Mouse (Mus musculus) right cerebral cortex, adult 18-20 months (tissue): ENCODE measurements around the gene Kcnip2.
"Not testable (repeated sequence)": the region's sequence is repeated elsewhere in the genome, so short reads cannot be mapped to it uniquely, and the experiment has no call there.

Experiments
- DNase-seq: peaks from one replicate; pipeline ENCODE4 v3.0.0; 2022; ENCODE audit warnings: mixed read lengths

Kcnip2 gene

DNA sequence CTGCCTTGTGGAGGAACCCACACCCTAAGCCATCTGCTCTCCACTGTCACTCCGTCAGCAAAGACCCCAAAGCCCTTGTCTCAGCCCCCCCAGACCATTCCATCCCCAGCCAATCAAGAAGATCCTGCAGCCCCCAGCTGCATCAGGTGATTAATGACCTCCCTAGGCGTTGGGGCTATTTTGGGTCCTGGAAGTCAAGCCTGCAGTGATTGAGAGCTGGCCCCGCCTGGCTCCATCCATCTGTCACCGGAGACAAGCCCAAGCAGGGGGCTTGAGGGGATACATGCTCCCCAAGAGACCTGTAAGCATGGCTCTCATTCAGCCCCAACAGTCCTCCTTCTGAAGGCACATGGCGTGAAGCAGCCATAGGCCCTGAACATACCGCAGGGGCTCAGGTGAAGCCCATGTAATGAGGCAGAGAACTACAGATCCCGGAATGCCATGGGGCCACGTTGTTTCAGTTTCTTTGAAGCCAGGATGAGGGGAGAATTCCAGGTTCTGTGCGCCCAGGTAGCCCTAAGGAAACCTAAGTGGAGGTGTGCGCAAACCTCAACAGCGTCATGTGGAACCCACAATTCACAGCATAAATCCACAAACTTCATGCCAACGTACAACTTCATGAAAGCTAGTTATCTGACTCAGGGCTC lies 4.7 kb downstream of the Kcnip2 start:
- DNase-seq = no peak

DNA sequence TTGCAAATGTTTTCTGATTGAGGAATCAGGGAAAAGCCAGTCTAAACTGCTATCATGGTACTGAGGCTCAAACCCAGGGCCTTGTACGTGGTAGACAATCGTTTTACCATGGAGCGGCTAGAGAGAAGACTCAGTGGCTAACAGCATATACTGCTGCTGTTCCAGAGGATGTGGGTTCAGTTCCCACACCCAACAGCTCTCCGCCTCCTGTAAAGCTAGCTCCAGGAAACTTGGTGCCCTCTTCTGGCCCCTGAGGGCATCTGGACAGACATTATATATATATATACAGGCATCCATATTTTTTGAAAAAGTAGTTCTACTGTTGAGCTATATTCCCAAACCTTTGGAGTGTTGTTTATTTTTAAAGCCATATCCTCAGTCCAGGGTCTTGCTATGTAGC lies 8.1 kb downstream of the Kcnip2 start:
- no peak for DNase-seq

DNA sequence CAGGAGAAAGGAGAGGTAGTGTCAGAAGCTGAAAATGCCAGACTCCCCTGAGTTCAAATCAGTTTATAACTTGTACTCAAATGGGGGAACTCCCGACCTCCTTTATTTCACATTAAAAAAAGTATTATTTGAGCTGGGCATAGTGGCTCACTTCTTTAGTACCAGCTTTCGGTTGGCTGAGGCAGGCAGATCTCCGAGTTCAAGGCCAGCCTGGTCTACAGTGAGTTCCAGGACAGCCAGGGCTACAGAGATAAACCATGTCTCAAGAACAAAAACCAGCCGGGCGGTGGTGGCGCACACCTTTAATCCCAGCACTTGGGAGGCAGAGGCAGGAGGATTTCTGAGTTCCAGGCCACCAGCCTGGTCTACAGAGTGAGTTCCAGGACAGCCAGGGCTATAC lies 10.0 kb downstream of the Kcnip2 start:
- not testable (repeated sequence) for DNase-seq

DNA sequence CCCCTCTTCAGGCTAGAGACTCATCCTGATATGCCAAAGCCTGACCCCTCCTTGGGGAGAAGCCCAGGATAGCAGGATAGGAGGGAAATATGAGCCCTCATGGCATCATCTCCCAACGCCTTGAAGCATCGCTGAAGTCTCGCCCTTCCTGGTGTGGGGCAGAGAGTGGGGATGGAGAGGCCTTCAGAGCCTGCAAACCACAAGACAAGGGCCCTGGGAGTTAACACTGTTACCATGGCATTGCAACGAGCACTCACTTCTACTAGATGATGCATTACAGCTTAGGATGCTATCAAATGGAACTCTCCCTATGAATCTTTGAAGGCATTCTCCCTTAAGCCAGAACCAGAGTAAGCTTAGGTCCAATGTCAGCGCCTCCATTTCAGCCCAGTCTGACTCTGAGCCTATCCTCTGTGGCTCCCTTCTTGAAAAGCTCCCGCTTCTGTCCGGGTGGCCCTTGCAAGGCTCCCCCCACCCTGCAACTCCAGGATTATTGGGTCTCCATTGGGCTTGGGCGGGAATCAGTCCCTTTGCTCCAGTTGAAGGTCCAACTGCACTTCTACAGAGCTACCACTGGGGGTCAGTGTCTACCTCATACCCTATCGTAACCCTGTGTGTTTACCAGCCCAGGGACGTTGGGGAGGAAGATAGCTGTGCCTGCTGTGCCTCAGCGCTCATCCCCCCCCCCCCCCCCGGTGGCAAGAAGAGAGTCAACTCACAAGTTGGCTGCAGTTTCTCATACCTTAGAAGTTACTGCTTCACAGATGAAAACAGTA lies 11.1 kb downstream of the Kcnip2 start:
- DNase-seq = no peak

DNA sequence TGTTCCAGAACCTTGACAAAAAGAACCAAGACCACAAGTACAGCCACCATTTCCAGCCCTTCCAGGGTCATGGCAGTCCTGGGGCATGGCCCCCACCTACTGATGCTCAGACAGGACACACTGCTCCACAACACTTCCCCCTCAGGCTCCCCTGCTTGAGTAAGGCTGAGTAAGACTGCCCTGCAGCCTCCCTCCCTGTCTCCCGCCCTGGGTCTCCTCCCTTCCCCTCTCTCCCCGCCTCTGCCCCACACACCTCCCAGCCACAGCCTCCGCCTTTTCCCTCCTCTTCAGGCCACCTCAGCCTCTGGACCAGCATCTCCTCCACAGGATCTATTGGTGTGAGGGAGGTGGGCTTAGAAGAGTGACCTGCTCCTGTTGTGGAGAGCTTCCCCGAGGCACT lies 12.5 kb downstream of the Kcnip2 start:
- DNase-seq = no peak

DNA sequence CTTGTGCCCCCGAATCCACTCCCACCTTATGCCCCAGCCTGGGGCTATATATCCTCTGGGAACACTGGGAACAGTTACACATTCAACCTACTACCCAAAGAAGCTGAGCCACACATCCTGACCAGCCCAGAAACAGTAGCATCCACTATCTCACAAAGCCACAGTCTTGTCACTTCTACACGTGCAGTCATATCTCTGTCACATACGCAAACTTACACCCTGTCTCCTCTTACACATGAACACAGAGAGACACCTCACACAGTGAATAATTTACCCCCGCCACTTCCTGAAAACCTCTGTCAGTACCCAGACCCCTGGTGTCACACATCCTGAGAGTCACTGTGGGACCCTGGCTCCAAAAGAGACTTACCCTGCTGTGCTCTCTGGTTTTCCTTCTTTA lies 13.2 kb downstream of the Kcnip2 start:
- no peak for DNase-seq

DNA sequence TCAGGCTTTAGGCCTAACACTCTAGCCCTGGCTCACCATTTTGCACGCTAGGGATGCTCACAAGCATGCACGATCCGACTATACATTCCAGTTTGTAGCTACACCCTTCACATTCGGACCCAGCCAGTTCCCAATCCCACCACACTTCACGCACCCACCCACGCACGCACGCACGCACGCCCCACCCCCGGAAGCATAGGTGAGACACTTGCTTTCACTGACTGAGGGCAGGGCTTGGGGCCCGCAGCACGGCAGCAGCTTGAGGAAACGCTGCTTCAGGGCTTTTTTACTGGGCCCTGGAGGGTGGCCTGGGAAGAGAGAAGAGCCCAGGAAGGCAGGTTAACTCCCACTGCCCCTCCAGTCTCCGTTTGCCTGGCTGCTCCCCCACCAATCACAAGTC lies 19.0 kb downstream of the Kcnip2 start:
- no peak for DNase-seq

DNA sequence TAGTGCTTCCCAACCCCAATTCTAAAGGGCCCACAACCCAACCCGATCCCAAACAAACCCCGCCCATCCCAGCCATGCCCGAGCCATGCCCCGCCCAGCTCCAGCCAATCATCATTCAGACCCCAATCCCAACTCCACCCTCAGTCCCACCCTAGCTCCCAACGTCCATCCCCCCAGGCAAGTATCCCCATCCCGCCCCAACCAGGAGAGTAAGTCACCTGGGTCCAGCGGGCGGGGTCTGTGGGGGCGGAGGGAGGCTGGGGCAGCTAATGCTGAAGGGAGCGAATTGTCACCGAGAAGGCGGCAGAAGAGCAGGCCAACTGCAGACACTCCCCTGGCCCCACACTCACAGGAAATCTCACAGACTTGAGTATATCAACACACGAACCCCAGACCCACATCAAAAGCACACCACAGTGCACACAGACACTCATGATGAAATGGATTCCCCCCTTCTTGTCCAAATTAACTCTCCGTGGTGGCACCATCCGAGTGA lies 19.8 kb downstream of the Kcnip2 start:
- DNase-seq = no peak

DNA sequence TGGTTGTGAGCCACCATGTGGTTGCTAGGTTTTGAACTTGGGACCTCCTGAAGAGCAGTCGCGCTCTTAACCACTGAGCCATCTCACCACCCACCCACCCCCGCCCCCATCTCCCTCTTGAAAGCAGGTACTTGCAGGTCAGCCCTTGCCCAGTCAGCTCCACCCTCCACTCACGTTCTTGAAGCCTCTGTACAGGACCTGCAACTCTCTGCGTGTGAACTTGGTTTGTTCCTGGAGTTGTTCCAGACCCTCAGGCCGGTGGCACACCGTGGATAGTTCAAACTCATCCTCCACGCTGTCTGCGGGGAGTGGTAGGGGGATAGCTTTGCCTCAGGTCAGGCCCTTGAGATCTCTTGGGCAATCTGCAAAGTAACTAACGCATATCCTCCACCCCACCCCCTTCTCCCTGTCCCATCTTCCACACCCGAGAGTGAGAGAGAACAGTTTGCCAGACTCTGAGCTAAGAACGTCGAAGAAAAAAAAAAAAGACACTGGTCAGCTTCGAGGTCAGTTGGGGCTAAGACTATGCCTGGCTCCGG lies 20.4 kb downstream of the Kcnip2 start:
- DNase-seq = no peak

DNA sequence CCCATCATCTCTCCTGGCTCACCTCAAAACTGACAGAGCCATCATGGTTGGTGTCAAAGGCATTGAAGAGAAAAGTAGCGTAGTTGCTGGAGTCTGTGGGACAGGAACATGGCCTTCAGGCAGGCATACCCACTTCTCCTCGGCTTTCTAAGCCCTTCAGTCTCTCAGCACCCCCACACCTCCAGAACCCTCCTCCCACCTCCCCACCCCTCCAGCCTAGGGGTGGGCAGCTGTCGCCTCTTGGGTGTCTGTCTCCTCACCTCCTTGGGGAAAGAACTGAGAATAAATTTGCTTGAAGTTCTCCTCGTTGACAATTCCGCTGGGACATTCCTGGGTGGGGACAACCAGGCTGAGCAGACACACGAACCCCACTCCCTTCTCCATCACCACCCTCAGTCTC lies 21.1 kb downstream of the Kcnip2 start:
- no peak for DNase-seq

DNA sequence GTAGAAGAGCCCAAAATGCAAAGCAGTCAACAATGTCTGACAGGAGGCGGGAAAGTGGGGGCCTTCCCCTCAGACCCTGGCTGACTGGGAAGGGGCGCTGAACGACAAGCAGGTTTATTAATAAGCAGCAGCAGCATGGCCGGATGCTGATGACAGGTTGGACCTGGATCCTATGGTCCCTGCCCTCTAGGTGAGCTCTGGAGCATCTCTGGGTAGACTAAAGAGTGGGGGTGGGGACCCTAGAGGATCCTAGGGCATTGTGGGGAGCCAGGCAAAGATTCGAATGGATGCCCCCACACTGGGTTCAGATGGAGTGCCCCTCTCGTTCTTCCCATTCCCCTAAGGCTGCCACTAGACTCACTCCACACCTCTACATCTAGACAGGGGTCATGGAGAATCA lies 23.5 kb downstream of the Kcnip2 start:
- DNase-seq = no peak

DNA sequence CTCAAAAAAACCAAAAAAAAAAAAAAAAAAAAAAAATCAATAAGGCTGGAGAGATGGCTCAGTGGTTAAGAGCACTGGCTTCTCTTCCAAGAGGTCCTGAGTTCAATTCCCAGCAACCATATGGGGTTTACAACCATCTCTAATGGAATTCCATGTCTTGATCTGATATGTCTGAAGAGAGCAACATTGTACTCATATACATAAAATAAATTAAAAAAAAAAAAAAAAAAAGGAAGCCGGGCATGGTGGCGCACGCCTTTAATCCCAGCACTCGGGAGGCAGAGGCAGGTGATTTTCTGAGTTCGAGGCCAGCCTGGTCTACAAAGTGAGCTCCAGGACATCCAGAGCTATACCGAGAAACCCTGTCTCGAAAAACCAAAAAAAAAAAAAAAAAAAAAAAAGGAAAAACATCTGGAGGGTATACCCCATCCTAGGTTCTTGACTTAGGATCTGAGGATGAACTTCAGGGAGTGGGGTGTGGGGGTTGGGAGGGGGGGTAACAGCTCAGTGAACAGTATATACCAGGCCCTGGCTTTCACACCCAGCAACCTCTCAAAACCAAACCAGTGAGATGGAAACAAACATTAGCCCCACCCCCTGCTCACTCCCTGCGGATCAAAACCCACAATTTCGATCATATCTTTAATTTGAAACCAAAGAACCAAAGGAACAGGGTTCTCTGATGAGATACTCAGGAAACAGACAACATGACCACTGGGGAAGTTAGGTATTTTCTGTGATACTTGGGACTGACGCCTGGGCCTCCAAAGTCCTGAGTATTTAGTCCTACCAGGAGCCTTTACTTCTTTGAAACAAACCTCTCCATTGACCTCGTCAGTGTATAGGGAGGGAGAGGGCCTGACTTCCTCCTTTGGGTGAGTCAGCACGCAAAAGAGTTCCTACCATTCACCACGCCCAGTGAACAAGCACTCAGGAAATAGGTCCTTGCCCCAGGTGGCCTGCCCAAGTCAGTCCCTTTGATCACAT lies 25.7 kb downstream of the Kcnip2 start:
- DNase-seq = no peak

DNA sequence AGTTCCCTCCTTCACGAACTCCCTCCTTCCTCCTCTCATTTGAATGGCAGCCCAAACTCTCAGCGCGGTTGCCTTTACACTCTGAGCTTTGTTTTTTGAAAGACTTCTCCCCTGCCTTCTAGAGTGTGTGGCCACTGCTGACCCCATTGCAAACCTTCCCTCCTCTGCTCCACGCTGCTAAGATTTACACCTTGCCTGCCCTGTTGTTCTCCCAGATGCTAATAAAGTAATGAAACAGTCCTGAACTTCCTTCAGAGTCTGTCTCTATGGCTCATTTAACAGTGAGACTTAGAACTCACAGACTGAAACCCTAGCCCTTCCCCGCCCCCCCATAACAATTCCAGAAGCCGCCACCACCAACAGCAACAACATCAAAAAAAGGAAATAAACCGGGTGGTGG lies 26.5 kb downstream of the Kcnip2 start:
- DNase-seq = no peak

DNA sequence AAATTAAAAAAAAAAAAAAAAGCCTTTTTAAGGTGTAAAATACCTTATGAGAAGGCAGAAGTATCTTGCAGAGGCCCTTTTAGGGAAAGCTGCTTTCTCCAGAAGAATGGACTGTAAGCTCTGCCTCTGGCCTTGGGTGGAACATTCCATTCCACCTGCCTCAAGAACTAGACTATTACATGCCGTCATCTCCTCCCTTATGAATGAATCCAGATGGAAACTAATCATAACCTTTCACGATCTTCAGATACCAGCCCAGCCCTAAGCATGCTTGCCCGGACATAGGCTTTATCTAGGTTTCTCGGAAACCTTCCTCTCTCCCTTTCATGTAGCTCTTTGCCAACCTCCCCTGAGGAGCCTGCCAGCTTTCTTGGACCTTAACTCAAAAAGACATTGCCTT lies 27.5 kb downstream of the Kcnip2 start:
- DNase-seq = no peak

DNA sequence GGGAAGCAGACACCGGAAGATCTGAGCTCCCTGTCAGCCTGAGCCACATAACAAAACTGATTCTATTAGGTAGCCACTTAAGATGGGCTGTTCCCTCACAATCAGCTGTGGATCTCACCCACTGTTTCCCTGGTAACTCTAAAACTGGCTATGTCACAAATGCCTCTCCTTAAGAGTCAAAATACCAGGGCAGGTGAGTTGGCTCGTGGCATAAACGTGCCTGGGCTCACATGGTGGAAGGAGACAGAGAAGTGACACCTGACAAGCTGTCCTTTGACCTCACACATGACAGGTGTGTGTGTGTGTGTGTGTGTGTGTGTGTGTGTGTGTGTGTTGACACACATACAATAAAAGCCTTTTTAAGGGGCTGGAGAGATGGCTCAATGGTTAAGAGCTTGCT lies 28.4 kb downstream of the Kcnip2 start:
- DNase-seq = no peak

DNA sequence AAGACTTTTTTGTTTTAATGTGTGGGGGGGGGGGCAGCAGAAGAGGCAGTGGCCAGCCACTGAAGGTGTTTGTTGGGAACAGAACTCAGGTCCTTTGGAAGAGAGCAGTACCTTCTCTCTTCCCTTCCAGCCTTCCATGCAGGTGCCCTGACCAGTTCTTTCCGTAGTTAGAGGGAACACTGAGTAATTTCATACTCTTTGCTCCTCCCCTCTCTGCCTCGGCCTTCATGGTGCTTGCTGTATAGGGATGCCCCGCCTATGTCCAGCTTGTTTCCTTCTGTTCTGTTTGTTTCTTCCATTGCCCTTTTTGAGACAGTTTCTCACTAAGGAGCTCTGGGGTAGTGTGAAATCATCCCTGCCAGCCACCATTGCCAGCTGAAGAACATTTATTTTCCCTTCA lies 30.4 kb downstream of the Kcnip2 start:
- DNase-seq = no peak

DNA sequence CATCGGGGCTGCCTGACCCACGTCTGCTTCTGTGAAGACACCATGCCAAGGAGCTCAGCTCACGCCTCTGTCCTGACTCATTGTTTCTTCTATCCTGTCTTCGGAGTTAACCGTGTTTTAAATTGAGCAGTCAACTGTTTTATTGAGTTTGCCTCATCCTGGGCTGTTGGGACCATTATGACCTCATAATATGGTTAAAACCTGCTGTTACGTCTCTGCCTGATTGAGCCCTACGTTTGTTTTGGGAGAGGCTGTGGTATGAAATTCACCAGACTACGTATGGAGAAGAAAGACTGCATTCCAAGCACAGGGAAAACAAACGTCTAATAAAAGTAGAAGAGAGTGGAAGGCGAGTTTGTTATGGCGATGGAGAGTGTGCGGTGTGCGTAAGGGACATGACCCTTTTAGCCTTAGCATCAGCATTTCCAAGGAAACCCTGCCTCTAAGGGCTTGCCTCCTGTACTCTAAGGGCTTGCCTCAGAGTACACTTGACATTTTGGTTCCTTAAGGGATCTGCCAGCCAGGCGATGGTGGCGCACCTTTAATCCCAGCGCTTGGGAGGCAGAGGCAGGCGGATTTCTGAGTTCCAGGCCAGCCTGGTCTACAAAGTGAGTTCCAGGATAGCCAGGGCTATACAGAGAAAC lies 31.8 kb downstream of the Kcnip2 start:
- DNase-seq = no peak

DNA sequence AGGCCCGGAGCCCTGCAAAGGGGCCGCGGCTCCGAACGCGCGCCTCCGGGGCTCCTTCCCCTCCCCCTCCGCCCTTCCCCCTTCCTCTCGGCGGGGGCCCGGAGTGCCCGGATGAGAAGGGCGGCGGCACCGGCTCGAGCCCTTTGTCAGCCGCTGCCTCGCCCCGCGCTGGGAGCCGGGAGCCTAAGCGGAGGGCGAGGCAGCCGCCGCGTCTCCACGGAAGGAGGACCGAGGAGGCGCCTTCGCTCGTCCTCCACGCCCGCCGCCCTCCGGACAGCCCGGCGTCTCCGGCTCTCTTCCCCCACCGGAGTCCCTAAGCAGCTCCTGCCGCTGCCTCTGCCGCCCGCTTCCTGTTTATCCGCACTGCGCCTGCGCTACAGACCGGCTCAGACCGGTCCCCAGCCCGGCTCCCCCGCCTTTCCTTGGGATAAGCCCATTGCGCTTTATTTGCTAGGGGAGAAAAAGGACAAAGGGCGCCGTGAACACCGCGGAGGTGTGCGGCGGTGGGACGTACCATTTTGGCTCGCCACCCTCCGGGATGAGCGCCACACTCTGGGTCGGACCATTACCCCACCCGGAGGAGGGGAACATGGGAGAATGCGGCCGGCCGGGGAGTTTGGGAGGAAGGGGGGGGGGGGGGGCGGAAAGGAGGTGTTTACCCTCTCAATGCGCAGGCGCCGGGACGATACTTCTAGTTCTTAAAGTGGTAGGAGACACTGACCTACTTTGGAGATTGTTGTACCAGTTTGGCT lies 32.5 kb downstream of the Kcnip2 start, which contains the start of gene Mgea5:
Gene Mgea5 (minus strand): TSS at position 657 of the 752 bp plus-strand sequence.
- peak; percentile 99 for DNase-seq

DNA sequence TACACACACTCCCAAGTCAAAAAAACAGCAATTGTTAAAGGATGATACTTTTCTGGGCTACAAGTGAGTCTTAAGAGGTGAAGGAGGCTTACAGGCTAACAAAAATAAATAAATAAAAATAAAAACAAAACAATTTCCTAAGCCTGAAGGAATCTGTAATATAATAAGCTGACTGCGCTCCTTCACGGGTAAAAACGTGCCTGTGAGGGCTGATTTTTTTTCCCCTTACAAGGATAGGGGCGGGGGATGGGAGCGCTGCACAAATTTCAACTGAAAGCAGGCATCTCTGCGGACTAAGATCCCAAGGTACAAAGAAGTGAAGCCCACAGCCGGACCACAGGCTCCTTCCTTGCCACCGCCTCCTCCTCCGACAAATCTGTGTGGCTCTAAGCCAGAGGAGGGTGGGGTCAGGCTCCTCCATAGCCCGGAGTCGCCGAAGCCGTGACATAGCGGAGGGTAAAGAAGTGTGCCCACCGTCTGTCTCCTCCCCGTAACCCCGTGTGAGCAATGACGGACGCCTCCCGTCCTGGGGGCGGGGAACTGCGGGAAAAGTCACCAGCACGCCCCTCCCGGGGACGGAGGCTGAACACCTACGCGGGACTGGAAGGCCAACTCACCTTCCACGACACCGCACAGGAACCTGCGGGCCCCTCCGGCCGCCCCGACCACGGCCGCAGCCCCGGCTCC lies 33.4 kb downstream of the Kcnip2 start:
- peak; percentile 56 for DNase-seq

DNA sequence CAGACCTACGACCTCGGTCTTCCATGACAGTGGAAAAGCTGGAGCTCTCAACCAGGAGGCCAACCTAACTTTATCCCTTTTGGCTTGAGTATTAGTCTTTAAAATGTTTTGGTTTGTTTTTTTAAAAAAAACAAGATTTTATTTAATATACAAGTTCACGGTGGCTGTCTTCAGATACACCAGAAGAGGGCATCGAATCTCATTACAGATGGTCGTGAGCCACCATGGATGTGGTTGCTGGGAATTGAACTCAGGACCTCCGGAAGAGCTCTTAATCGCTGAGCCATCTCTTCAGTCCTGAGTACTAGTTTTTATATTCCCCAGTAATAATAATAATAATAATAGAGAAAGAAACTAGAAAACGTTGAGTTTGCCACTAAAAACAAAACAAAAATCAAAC lies 34.2 kb downstream of the Kcnip2 start:
- DNase-seq = no peak

DNA sequence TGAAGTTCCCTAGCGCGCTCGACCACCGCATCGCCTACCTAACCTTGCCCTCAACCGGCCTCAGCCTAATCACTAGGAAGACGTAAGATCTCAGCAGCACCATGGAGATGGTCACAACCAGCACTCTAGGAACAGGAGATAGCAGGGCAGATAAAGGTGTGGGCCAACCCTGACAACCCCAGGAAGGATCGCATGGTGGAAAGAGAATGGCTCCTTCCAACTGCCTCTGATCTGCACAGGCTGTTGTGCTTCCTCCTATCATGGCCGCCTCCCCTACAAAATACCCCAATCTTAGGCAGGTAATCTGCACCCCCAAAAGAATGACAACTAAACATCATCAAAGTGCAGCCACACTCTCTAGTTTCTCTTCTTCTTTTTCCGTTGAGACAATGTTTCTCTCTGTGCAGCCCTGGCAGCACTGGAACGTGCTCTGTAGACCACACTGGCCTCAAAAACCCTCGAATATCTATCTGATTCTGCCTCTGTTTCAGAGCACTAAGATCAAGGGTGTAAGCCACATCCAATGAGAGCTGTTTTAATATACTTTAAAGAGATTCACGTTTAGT lies 35.4 kb downstream of the Kcnip2 start:
- DNase-seq = no peak
